Mouse (Mus musculus) MEL (cell line): Measurements from ENCODE around the gene Sgf29. TPM values are rescaled to one million over a fixed set of nuclear protein-coding genes. Genes with fewer than 3 reads are reported as not detected.

Source experiments
- DNase-seq: peaks from one replicate; pipeline ENCODE4 v3.0.0; 2011; ENCODE audit warnings: low read depth, low spot score
- H3K27ac ChIP-seq: 2 replicates; pipeline ENCODE4 v1.5.1; 2012; ENCODE audit warnings: low read depth, mild to moderate bottlenecking, control low read depth, low read length, moderate library complexity; ENCODE audit not compliant: control insufficient read depth
- H3K27me3 ChIP-seq, 2 experiments: fragments of 150-350 bp in 1 of 2; sonication (generic) in 1 of 2; 2 replicates each; pipeline ENCODE4 v1.6.1; 2012; ENCODE audit warnings: low read length in 2 of 2, mild to moderate bottlenecking in 2 of 2, improper control_type of control experiment in 1 of 2, moderate library complexity in 1 of 2; ENCODE audit not compliant: insufficient read depth in 2 of 2, control insufficient read depth in 1 of 2
- H3K36me3 ChIP-seq, 2 experiments: 2 replicates each; pipeline ENCODE4 v1.6.1; 2012 to 2014; ENCODE audit warnings: low read length in 2 of 2, improper control_type of control experiment in 1 of 2, inconsistent platforms in 1 of 2, mild to moderate bottlenecking in 1 of 2; ENCODE audit not compliant: insufficient read depth in 2 of 2, control insufficient read depth in 1 of 2
- H3K4me1 ChIP-seq, 2 experiments: fragments of 150-350 bp in 1 of 2; sonication (generic) in 1 of 2; 2 replicates each; pipeline ENCODE4 v1.6.1; 2012; ENCODE audit warnings: low read length in 2 of 2, improper control_type of control experiment in 1 of 2, mild to moderate bottlenecking in 1 of 2; ENCODE audit not compliant: insufficient read depth in 2 of 2, control insufficient read depth in 1 of 2
- H3K4me3 ChIP-seq, 2 experiments: fragments of 150-350 bp in 1 of 2; sonication (generic) in 1 of 2; 2 replicates each; pipeline ENCODE4 v1.5.1; 2012; ENCODE audit warnings: low read depth in 2 of 2, low read length in 2 of 2, mild to moderate bottlenecking in 2 of 2, moderate library complexity in 2 of 2, control low read depth in 1 of 2, improper control_type of control experiment in 1 of 2; ENCODE audit not compliant: control insufficient read depth in 1 of 2, insufficient read depth in 1 of 2
- H3K79me2 ChIP-seq: 2 replicates; pipeline ENCODE4 v1.6.1; 2012; ENCODE audit warnings: mild to moderate bottlenecking, low read length, moderate library complexity; ENCODE audit not compliant: control insufficient read depth, poor library complexity, insufficient read depth
- H3K9ac ChIP-seq: 2 replicates; pipeline ENCODE4 v1.6.1; 2012; ENCODE audit warnings: low read depth, mild to moderate bottlenecking, control low read depth, low read length, moderate library complexity; ENCODE audit not compliant: control insufficient read depth, poor library complexity, severe bottlenecking
- H3K9me3 ChIP-seq: fragments of 150-350 bp; sonication (generic); replicated peaks from 2 replicates; pipeline ENCODE4 v1.6.1; 2012; ENCODE audit warnings: mild to moderate bottlenecking, low read length, improper control_type of control experiment, moderate library complexity; ENCODE audit not compliant: insufficient read depth
- CHD1 ChIP-seq: IDR thresholded peaks from 2 replicates; pipeline ENCODE4 v1.6.1; 2012; ENCODE audit warnings: low read depth, mild to moderate bottlenecking, inconsistent platforms, low read length, improper control_type of control experiment
- CTCF ChIP-seq, 3 experiments: IDR thresholded peaks in 2 of 3; conservative IDR thresholded peaks in 1 of 3; 2 replicates each; pipeline ENCODE4 v1.5.1; 2011 to 2012; ENCODE audit warnings: low read length in 3 of 3, low read depth in 2 of 3, mild to moderate bottlenecking in 2 of 3, improper control_type of control experiment in 1 of 3, inconsistent platforms in 1 of 3, mixed read lengths in 1 of 3, moderate library complexity in 1 of 3; ENCODE audit not compliant: control insufficient read depth in 1 of 3, insufficient read depth in 1 of 3, poor library complexity in 1 of 3, severe bottlenecking in 1 of 3
- E2F4 ChIP-seq: IDR thresholded peaks from 2 replicates; pipeline ENCODE4 v1.6.1; 2011; ENCODE audit warnings: low read depth, low read length, improper control_type of control experiment, borderline replicate concordance
- ELF1 ChIP-seq: IDR thresholded peaks from 2 replicates; pipeline ENCODE4 v1.6.1; 2014; ENCODE audit warnings: low read depth, mild to moderate bottlenecking, inconsistent platforms, low read length, improper control_type of control experiment, moderate library complexity
- ETS1 ChIP-seq: IDR thresholded peaks from 2 replicates; pipeline ENCODE4 v1.6.1; 2012; ENCODE audit warnings: low read depth, mild to moderate bottlenecking, inconsistent platforms, low read length, improper control_type of control experiment, moderate library complexity
- GABPA ChIP-seq: IDR thresholded peaks from 2 replicates; pipeline ENCODE4 v1.6.1; 2012; ENCODE audit warnings: low read depth, mild to moderate bottlenecking, inconsistent platforms, low read length, improper control_type of control experiment, moderate library complexity
- GATA1 ChIP-seq: IDR thresholded peaks from 2 replicates; pipeline ENCODE4 v1.6.1; 2011; ENCODE audit warnings: low read depth, low read length, improper control_type of control experiment
- HCFC1 ChIP-seq: IDR thresholded peaks from 2 replicates; pipeline ENCODE4 v1.6.1; 2012; ENCODE audit warnings: low read depth, mild to moderate bottlenecking, inconsistent platforms, low read length, improper control_type of control experiment, moderate library complexity
- JUND ChIP-seq: IDR thresholded peaks from 2 replicates; pipeline ENCODE4 v1.6.1; 2011; ENCODE audit warnings: low read depth, mild to moderate bottlenecking, improper control_type of control experiment, low read length
- KAT2A ChIP-seq: conservative IDR thresholded peaks from 2 replicates; pipeline ENCODE4 v1.6.1; 2012; ENCODE audit warnings: low read depth, low read length, improper control_type of control experiment, inconsistent platforms
- MAFK ChIP-seq: IDR thresholded peaks from 2 replicates; pipeline ENCODE4 v1.6.1; 2011; ENCODE audit warnings: low read depth, mild to moderate bottlenecking, low read length, improper control_type of control experiment, borderline replicate concordance
- MAX ChIP-seq: IDR thresholded peaks from 2 replicates; pipeline ENCODE4 v1.6.1; 2011; ENCODE audit warnings: low read length, improper control_type of control experiment
- MAZ ChIP-seq: IDR thresholded peaks from 2 replicates; pipeline ENCODE4 v1.6.1; 2012; ENCODE audit warnings: low read depth, mild to moderate bottlenecking, inconsistent platforms, low read length, improper control_type of control experiment
- MXI1 ChIP-seq: IDR thresholded peaks from 2 replicates; pipeline ENCODE4 v1.6.1; 2011; ENCODE audit warnings: mild to moderate bottlenecking, low read depth, low read length, improper control_type of control experiment
- MYC ChIP-seq: IDR thresholded peaks from 2 replicates; pipeline ENCODE4 v1.6.1; 2011; ENCODE audit warnings: low read depth, mild to moderate bottlenecking, low read length, improper control_type of control experiment, moderate library complexity
- POLR2AphosphoS2 ChIP-seq: IDR thresholded peaks from 2 replicates; pipeline ENCODE4 v1.6.1; 2011; ENCODE audit warnings: low read length, improper control_type of control experiment
- SIN3A ChIP-seq: IDR thresholded peaks from 2 replicates; pipeline ENCODE4 v1.6.1; 2012; ENCODE audit warnings: low read length, improper control_type of control experiment, inconsistent platforms
- SMC3 ChIP-seq: IDR thresholded peaks from 2 replicates; pipeline ENCODE4 v1.6.1; 2011; ENCODE audit warnings: low read depth, low read length, improper control_type of control experiment
- UBTF ChIP-seq: IDR thresholded peaks from 2 replicates; pipeline ENCODE4 v1.6.1; 2012; ENCODE audit warnings: low read depth, mild to moderate bottlenecking, inconsistent platforms, low read length, improper control_type of control experiment, moderate library complexity, borderline replicate concordance; ENCODE audit not compliant: insufficient read depth
- USF1 ChIP-seq: IDR thresholded peaks from 2 replicates; pipeline ENCODE4 v1.6.1; 2014; ENCODE audit warnings: low read depth, mild to moderate bottlenecking, inconsistent platforms, low read length, improper control_type of control experiment, moderate library complexity
- ZMIZ1 ChIP-seq: IDR thresholded peaks from 2 replicates; pipeline ENCODE4 v1.6.1; 2012; ENCODE audit warnings: low read depth, mild to moderate bottlenecking, inconsistent platforms, low read length, improper control_type of control experiment, moderate library complexity
- ZNF384 ChIP-seq: IDR thresholded peaks from 2 replicates; pipeline ENCODE4 v1.6.1; 2012; ENCODE audit warnings: low read depth, mild to moderate bottlenecking, inconsistent platforms, low read length, improper control_type of control experiment
- polyA plus RNA-seq, 2 experiments: library from polyadenylated mRNA; stranded (reverse) in 1 of 2; unstranded in 1 of 2; fragments of >175 nt in 1 of 2; fragments of >200 nt in 1 of 2; gene quantifications; 2 replicates each; pipeline versions ENCODE4 v1.2.1 to v1.2.4; 2012; ENCODE audit warnings: low replicate concordance in 2 of 2, low read depth in 1 of 2; ENCODE audit not compliant: insufficient read length in 2 of 2, insufficient read depth in 1 of 2, missing spikeins in 1 of 2
- total RNA-seq: library from RNA; depleted of rRNA; stranded (reverse); fragments of 300-350 nt; gene quantifications from 2 replicates; pipeline ENCODE4 v1.2.3, GENCODE M21; 2012

The Sgf29 gene
- total and polyA plus RNA-seq, 3 experiments, result 81.7 to 117 TPM; not detected in 1

- Histone ChIP-seq H3K9ac (no peak overlapping the region), H3K27me3 (peaks cover 1 to 3% of the 10 kb centered on the region in 2 experiments; a peak in 2 of 4 replicates), H3K79me2 (no peaks in the 10 kb centered on the region), H3K4me1 (peaks cover 0 to 11% of the 10 kb centered on the region in 2 experiments; a peak in 2 of 4 replicates), H3K4me3 (no peak overlapping the region), H3K27ac (no peak overlapping the region), H3K36me3 (peaks cover 0 to 6% of the 10 kb centered on the region in 2 experiments; a peak in 2 of 4 replicates), H3K9me3 (no peaks in the 10 kb centered on the region)
- no peak for DNase-seq
- TF ChIP-seq CHD1 (no peak), MAFK (no peak), JUND (peak; percentile 84)
Observed at GRCm38 (mm10) chr7:126710266-126710665, 61.2 kb downstream of the Sgf29 start.

- no peak for DNase-seq
- H3K36me3 ChIP-seq, result peaks cover 0 to 4% of the 10 kb centered on the region in 2 experiments; a peak in 2 of 4 replicates
- no peak overlapping the region for H3K9ac ChIP-seq
- peaks cover 3 to 4% of the 10 kb centered on the region in 2 experiments for H3K27me3 ChIP-seq
- no peaks in the 10 kb centered on the region for H3K79me2 ChIP-seq
- TF ChIP-seq ZNF384 (no peak), ZMIZ1 (no peak), MAX (no peak), MXI1 (no peak), SMC3 (no peak), POLR2AphosphoS2 (no peak), UBTF (no peak), ETS1 (no peak)
- H3K27ac ChIP-seq, result no peak overlapping the region
- H3K4me3 ChIP-seq, result no peak overlapping the region
- H3K4me1 ChIP-seq, result peaks cover 0 to 6% of the 10 kb centered on the region in 2 experiments; a peak in 2 of 4 replicates
- no peaks in the 10 kb centered on the region for H3K9me3 ChIP-seq
Observed at GRCm38 (mm10) chr7:126711910-126712309, 62.8 kb downstream of the Sgf29 start.

- Histone ChIP-seq H3K4me1 (no peaks in the 10 kb centered on the region), H3K36me3 (no peaks in the 10 kb centered on the region), H3K9me3 (no peaks in the 10 kb centered on the region), H3K27me3 (peaks cover 3 to 7% of the 10 kb centered on the region in 2 experiments), H3K4me3 (no peak overlapping the region), H3K79me2 (no peaks in the 10 kb centered on the region), H3K27ac (no peak overlapping the region), H3K9ac (no peak overlapping the region)
- DNase-seq, result no peak
- TF ChIP-seq JUND, result no peak
- no peak for TF ChIP-seq GABPA
- TF ChIP-seq USF1, result no peak
- TF ChIP-seq SIN3A, result no peak
- no peak for TF ChIP-seq E2F4
- TF ChIP-seq MXI1, result no peak
- TF ChIP-seq MAX, result no peak
- TF ChIP-seq GATA1, result no peak
- TF ChIP-seq CTCF (IDR thresholded peaks at IDR 0.05 in 2 of 3, conservative IDR thresholded peaks at IDR 0.05 in 1 of 3; ENCODE audit: control insufficient read depth in 1 of 3, insufficient read depth in 1 of 3, low read depth in 2 of 3, low read length in 3 of 3, poor library complexity in 1 of 3, severe bottlenecking in 1 of 3), result no peak
- no peak for TF ChIP-seq MAFK
- no peak for TF ChIP-seq MAZ
- no peak for TF ChIP-seq ELF1
- no peak for TF ChIP-seq MYC
- no peak for TF ChIP-seq KAT2A
- no peak for TF ChIP-seq HCFC1
Observed at GRCm38 (mm10) chr7:126715679-126716078, 66.6 kb downstream of the Sgf29 start.
